Mouse (Mus musculus) MEL (cell line): Measurements from ENCODE around the gene Gm12248. TPM values are rescaled to one million over a fixed set of nuclear protein-coding genes. Genes with fewer than 3 reads are reported as not detected.
A peak's percentile ranks its signal among the peaks of the same experiment; 100 is the strongest.

Experiments used
- DNase-seq: peaks from one replicate; pipeline ENCODE4 v3.0.0; 2011; ENCODE audit warnings: low read depth, low spot score
- H3K27ac ChIP-seq: 2 replicates; pipeline ENCODE4 v1.5.1; 2012; ENCODE audit warnings: low read depth, mild to moderate bottlenecking, control low read depth, low read length, moderate library complexity; ENCODE audit not compliant: control insufficient read depth
- H3K27me3 ChIP-seq, 2 experiments: fragments of 150-350 bp in 1 of 2; sonication (generic) in 1 of 2; 2 replicates each; pipeline ENCODE4 v1.6.1; 2012; ENCODE audit warnings: low read length in 2 of 2, mild to moderate bottlenecking in 2 of 2, improper control_type of control experiment in 1 of 2, moderate library complexity in 1 of 2; ENCODE audit not compliant: insufficient read depth in 2 of 2, control insufficient read depth in 1 of 2
- H3K36me3 ChIP-seq, 2 experiments: 2 replicates each; pipeline ENCODE4 v1.6.1; 2012 to 2014; ENCODE audit warnings: low read length in 2 of 2, improper control_type of control experiment in 1 of 2, inconsistent platforms in 1 of 2, mild to moderate bottlenecking in 1 of 2; ENCODE audit not compliant: insufficient read depth in 2 of 2, control insufficient read depth in 1 of 2
- H3K4me1 ChIP-seq, 2 experiments: fragments of 150-350 bp in 1 of 2; sonication (generic) in 1 of 2; 2 replicates each; pipeline ENCODE4 v1.6.1; 2012; ENCODE audit warnings: low read length in 2 of 2, improper control_type of control experiment in 1 of 2, mild to moderate bottlenecking in 1 of 2; ENCODE audit not compliant: insufficient read depth in 2 of 2, control insufficient read depth in 1 of 2
- H3K4me3 ChIP-seq, 2 experiments: fragments of 150-350 bp in 1 of 2; sonication (generic) in 1 of 2; 2 replicates each; pipeline ENCODE4 v1.5.1; 2012; ENCODE audit warnings: low read depth in 2 of 2, low read length in 2 of 2, mild to moderate bottlenecking in 2 of 2, moderate library complexity in 2 of 2, control low read depth in 1 of 2, improper control_type of control experiment in 1 of 2; ENCODE audit not compliant: control insufficient read depth in 1 of 2, insufficient read depth in 1 of 2
- H3K79me2 ChIP-seq: 2 replicates; pipeline ENCODE4 v1.6.1; 2012; ENCODE audit warnings: mild to moderate bottlenecking, low read length, moderate library complexity; ENCODE audit not compliant: control insufficient read depth, poor library complexity, insufficient read depth
- H3K9ac ChIP-seq: 2 replicates; pipeline ENCODE4 v1.6.1; 2012; ENCODE audit warnings: low read depth, mild to moderate bottlenecking, control low read depth, low read length, moderate library complexity; ENCODE audit not compliant: control insufficient read depth, poor library complexity, severe bottlenecking
- H3K9me3 ChIP-seq: fragments of 150-350 bp; sonication (generic); replicated peaks from 2 replicates; pipeline ENCODE4 v1.6.1; 2012; ENCODE audit warnings: mild to moderate bottlenecking, low read length, improper control_type of control experiment, moderate library complexity; ENCODE audit not compliant: insufficient read depth
- BHLHE40 ChIP-seq: IDR thresholded peaks from 2 replicates; pipeline ENCODE4 v1.6.1; 2012; ENCODE audit warnings: low read depth, mild to moderate bottlenecking, inconsistent platforms, low read length, improper control_type of control experiment, borderline replicate concordance
- CHD1 ChIP-seq: IDR thresholded peaks from 2 replicates; pipeline ENCODE4 v1.6.1; 2012; ENCODE audit warnings: low read depth, mild to moderate bottlenecking, inconsistent platforms, low read length, improper control_type of control experiment
- CHD2 ChIP-seq: IDR thresholded peaks from 2 replicates; pipeline ENCODE4 v1.6.1; 2011; ENCODE audit warnings: low read length, improper control_type of control experiment
- CTCF ChIP-seq, 3 experiments: IDR thresholded peaks in 2 of 3; conservative IDR thresholded peaks in 1 of 3; 2 replicates each; pipeline ENCODE4 v1.5.1; 2011 to 2012; ENCODE audit warnings: low read length in 3 of 3, low read depth in 2 of 3, mild to moderate bottlenecking in 2 of 3, improper control_type of control experiment in 1 of 3, inconsistent platforms in 1 of 3, mixed read lengths in 1 of 3, moderate library complexity in 1 of 3; ENCODE audit not compliant: control insufficient read depth in 1 of 3, insufficient read depth in 1 of 3, poor library complexity in 1 of 3, severe bottlenecking in 1 of 3
- E2F4 ChIP-seq: IDR thresholded peaks from 2 replicates; pipeline ENCODE4 v1.6.1; 2011; ENCODE audit warnings: low read depth, low read length, improper control_type of control experiment, borderline replicate concordance
- EP300 ChIP-seq, 2 experiments: IDR thresholded peaks; 2 replicates each; pipeline ENCODE4 v1.6.1; 2011; ENCODE audit warnings: improper control_type of control experiment in 2 of 2, low read length in 2 of 2, low read depth in 1 of 2, mild to moderate bottlenecking in 1 of 2
- ETS1 ChIP-seq: IDR thresholded peaks from 2 replicates; pipeline ENCODE4 v1.6.1; 2012; ENCODE audit warnings: low read depth, mild to moderate bottlenecking, inconsistent platforms, low read length, improper control_type of control experiment, moderate library complexity
- GABPA ChIP-seq: IDR thresholded peaks from 2 replicates; pipeline ENCODE4 v1.6.1; 2012; ENCODE audit warnings: low read depth, mild to moderate bottlenecking, inconsistent platforms, low read length, improper control_type of control experiment, moderate library complexity
- GATA1 ChIP-seq: IDR thresholded peaks from 2 replicates; pipeline ENCODE4 v1.6.1; 2011; ENCODE audit warnings: low read depth, low read length, improper control_type of control experiment
- HCFC1 ChIP-seq: IDR thresholded peaks from 2 replicates; pipeline ENCODE4 v1.6.1; 2012; ENCODE audit warnings: low read depth, mild to moderate bottlenecking, inconsistent platforms, low read length, improper control_type of control experiment, moderate library complexity
- JUND ChIP-seq: IDR thresholded peaks from 2 replicates; pipeline ENCODE4 v1.6.1; 2011; ENCODE audit warnings: low read depth, mild to moderate bottlenecking, improper control_type of control experiment, low read length
- KAT2A ChIP-seq: conservative IDR thresholded peaks from 2 replicates; pipeline ENCODE4 v1.6.1; 2012; ENCODE audit warnings: low read depth, low read length, improper control_type of control experiment, inconsistent platforms
- MAFK ChIP-seq: IDR thresholded peaks from 2 replicates; pipeline ENCODE4 v1.6.1; 2011; ENCODE audit warnings: low read depth, mild to moderate bottlenecking, low read length, improper control_type of control experiment, borderline replicate concordance
- MAX ChIP-seq: IDR thresholded peaks from 2 replicates; pipeline ENCODE4 v1.6.1; 2011; ENCODE audit warnings: low read length, improper control_type of control experiment
- MAZ ChIP-seq: IDR thresholded peaks from 2 replicates; pipeline ENCODE4 v1.6.1; 2012; ENCODE audit warnings: low read depth, mild to moderate bottlenecking, inconsistent platforms, low read length, improper control_type of control experiment
- MEF2A ChIP-seq: IDR thresholded peaks from 2 replicates; pipeline ENCODE4 v1.6.1; 2014; ENCODE audit warnings: low read depth, mild to moderate bottlenecking, inconsistent platforms, low read length, improper control_type of control experiment; ENCODE audit not compliant: poor library complexity, insufficient replicate concordance, severe bottlenecking; ENCODE audit errors: extremely low read depth
- MXI1 ChIP-seq: IDR thresholded peaks from 2 replicates; pipeline ENCODE4 v1.6.1; 2011; ENCODE audit warnings: mild to moderate bottlenecking, low read depth, low read length, improper control_type of control experiment
- MYB ChIP-seq: IDR thresholded peaks from 2 replicates; pipeline ENCODE4 v1.6.1; 2011; ENCODE audit warnings: mild to moderate bottlenecking, low read depth, low read length, improper control_type of control experiment
- MYC ChIP-seq: IDR thresholded peaks from 2 replicates; pipeline ENCODE4 v1.6.1; 2011; ENCODE audit warnings: low read depth, mild to moderate bottlenecking, low read length, improper control_type of control experiment, moderate library complexity
- NELFE ChIP-seq: IDR thresholded peaks from 2 replicates; pipeline ENCODE4 v1.6.1; 2011; ENCODE audit warnings: low read depth, low read length, improper control_type of control experiment
- NRF1 ChIP-seq: IDR thresholded peaks from 2 replicates; pipeline ENCODE4 v1.6.1; 2014; ENCODE audit warnings: low read depth, mild to moderate bottlenecking, inconsistent platforms, low read length, improper control_type of control experiment, moderate library complexity; ENCODE audit not compliant: poor library complexity, insufficient read depth, severe bottlenecking
- POLR2A ChIP-seq, 2 experiments: IDR thresholded peaks; 2 replicates each; pipeline ENCODE4 v1.6.1; 2011 to 2012; ENCODE audit warnings: low read length in 2 of 2, mild to moderate bottlenecking in 2 of 2, control low read depth in 1 of 2, improper control_type of control experiment in 1 of 2, low read depth in 1 of 2, moderate library complexity in 1 of 2; ENCODE audit not compliant: control insufficient read depth in 1 of 2, insufficient read depth in 1 of 2, poor library complexity in 1 of 2
- POLR2AphosphoS2 ChIP-seq: IDR thresholded peaks from 2 replicates; pipeline ENCODE4 v1.6.1; 2011; ENCODE audit warnings: low read length, improper control_type of control experiment
- POLR2AphosphoS5 ChIP-seq: IDR thresholded peaks from 2 replicates; pipeline ENCODE4 v1.6.1; 2012; ENCODE audit warnings: low read depth, borderline replicate concordance, mild to moderate bottlenecking, inconsistent platforms, low read length, moderate library complexity, mixed read lengths
- RAD21 ChIP-seq: IDR thresholded peaks from 2 replicates; pipeline ENCODE4 v1.6.1; 2011; ENCODE audit warnings: mild to moderate bottlenecking, low read depth, low read length, improper control_type of control experiment
- RCOR1 ChIP-seq: IDR thresholded peaks from 2 replicates; pipeline ENCODE4 v1.6.1; 2012; ENCODE audit warnings: low read depth, mild to moderate bottlenecking, inconsistent platforms, low read length, improper control_type of control experiment
- SIN3A ChIP-seq: IDR thresholded peaks from 2 replicates; pipeline ENCODE4 v1.6.1; 2012; ENCODE audit warnings: low read length, improper control_type of control experiment, inconsistent platforms
- SMC3 ChIP-seq: IDR thresholded peaks from 2 replicates; pipeline ENCODE4 v1.6.1; 2011; ENCODE audit warnings: low read depth, low read length, improper control_type of control experiment
- TAL1 ChIP-seq: IDR thresholded peaks from 2 replicates; pipeline ENCODE4 v1.6.1; 2012; ENCODE audit warnings: mild to moderate bottlenecking, inconsistent platforms, low read length, moderate library complexity, mixed read lengths
- TBP ChIP-seq: IDR thresholded peaks from 2 replicates; pipeline ENCODE4 v1.8.0; 2011; ENCODE audit warnings: low read depth, low read length, improper control_type of control experiment
- TCF12 ChIP-seq: IDR thresholded peaks from 2 replicates; pipeline ENCODE4 v1.6.1; 2014; ENCODE audit warnings: low read depth, mild to moderate bottlenecking, inconsistent platforms, low read length, improper control_type of control experiment, moderate library complexity
- UBTF ChIP-seq: IDR thresholded peaks from 2 replicates; pipeline ENCODE4 v1.6.1; 2012; ENCODE audit warnings: low read depth, mild to moderate bottlenecking, inconsistent platforms, low read length, improper control_type of control experiment, moderate library complexity, borderline replicate concordance; ENCODE audit not compliant: insufficient read depth
- USF1 ChIP-seq: IDR thresholded peaks from 2 replicates; pipeline ENCODE4 v1.6.1; 2014; ENCODE audit warnings: low read depth, mild to moderate bottlenecking, inconsistent platforms, low read length, improper control_type of control experiment, moderate library complexity
- USF2 ChIP-seq, 2 experiments: IDR thresholded peaks; 2 replicates each; pipeline ENCODE4 v1.6.1; 2011 to 2012; ENCODE audit warnings: improper control_type of control experiment in 2 of 2, low read length in 2 of 2, borderline replicate concordance in 1 of 2, inconsistent platforms in 1 of 2, low read depth in 1 of 2, mild to moderate bottlenecking in 1 of 2; ENCODE audit not compliant: insufficient read depth in 1 of 2
- ZC3H11A ChIP-seq: IDR thresholded peaks from 2 replicates; pipeline ENCODE4 v1.6.1; 2012; ENCODE audit warnings: low read depth, mild to moderate bottlenecking, inconsistent platforms, low read length, improper control_type of control experiment
- ZKSCAN1 ChIP-seq: IDR thresholded peaks from 2 replicates; pipeline ENCODE4 v1.6.1; 2012; ENCODE audit warnings: low read depth, mild to moderate bottlenecking, inconsistent platforms, low read length, improper control_type of control experiment, moderate library complexity
- ZMIZ1 ChIP-seq: IDR thresholded peaks from 2 replicates; pipeline ENCODE4 v1.6.1; 2012; ENCODE audit warnings: low read depth, mild to moderate bottlenecking, inconsistent platforms, low read length, improper control_type of control experiment, moderate library complexity
- ZNF384 ChIP-seq: IDR thresholded peaks from 2 replicates; pipeline ENCODE4 v1.6.1; 2012; ENCODE audit warnings: low read depth, mild to moderate bottlenecking, inconsistent platforms, low read length, improper control_type of control experiment
- polyA plus RNA-seq, 2 experiments: library from polyadenylated mRNA; stranded (reverse) in 1 of 2; unstranded in 1 of 2; fragments of >175 nt in 1 of 2; fragments of >200 nt in 1 of 2; gene quantifications; 2 replicates each; pipeline versions ENCODE4 v1.2.1 to v1.2.4; 2012; ENCODE audit warnings: low replicate concordance in 2 of 2, low read depth in 1 of 2; ENCODE audit not compliant: insufficient read length in 2 of 2, insufficient read depth in 1 of 2, missing spikeins in 1 of 2
- total RNA-seq: library from RNA; depleted of rRNA; stranded (reverse); fragments of 300-350 nt; gene quantifications from 2 replicates; pipeline ENCODE4 v1.2.3, GENCODE M21; 2012

Gm12248 gene
- total and polyA plus RNA-seq, 3 experiments = 0.12 to 0.65 TPM; not detected in 1

DNA sequence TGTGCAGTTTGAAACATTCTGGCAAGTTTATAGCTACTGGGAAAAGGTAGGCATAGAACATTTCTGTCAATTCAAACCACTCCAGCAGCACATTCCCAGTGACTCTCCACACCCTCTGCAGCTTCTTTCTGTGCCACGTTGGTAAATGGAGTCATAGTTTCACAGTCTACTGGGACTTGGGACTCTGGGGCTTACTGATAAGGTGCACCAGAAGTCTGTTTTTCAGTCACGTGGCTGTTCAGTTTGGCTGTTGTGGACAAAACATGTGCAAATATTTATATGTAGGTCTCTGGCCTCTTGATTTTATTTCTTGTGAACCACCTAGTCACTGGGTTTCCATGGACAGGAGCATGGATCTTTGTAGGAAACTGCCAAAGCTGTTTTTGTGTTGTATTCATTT lies 34.6 kb upstream of the Gm12248 start:
- Histone ChIP-seq H3K4me3 (no peak overlapping the region), H3K9ac (no peak overlapping the region), H3K4me1 (peaks cover 3 to 5% of the 10 kb centered on the region in 2 experiments; a peak in 3 of 4 replicates), H3K79me2 (no peaks in the 10 kb centered on the region), H3K9me3 (no peaks in the 10 kb centered on the region), H3K27ac (peak overlapping the region; percentile 32), H3K36me3 (peaks cover 9 to 29% of the 10 kb centered on the region in 2 experiments), H3K27me3 (no peaks in the 10 kb centered on the region)
- peak; percentile 72 for DNase-seq
- no peak for TF ChIP-seq POLR2AphosphoS5
- peak; percentile 86 for TF ChIP-seq BHLHE40
- TF ChIP-seq ZMIZ1 = no peak
- peak; percentile 72 for TF ChIP-seq ETS1
- TF ChIP-seq TCF12 = peak; percentile 80
- no peak for TF ChIP-seq KAT2A
- no peak for TF ChIP-seq SMC3
- TF ChIP-seq UBTF = no peak
- 0 out of 2 replicates have a peak, but pooled peaks have one; percentile 17 for TF ChIP-seq HCFC1
- TF ChIP-seq TAL1 = peak; percentile 69
- TF ChIP-seq ZC3H11A = no peak
- no peak for TF ChIP-seq NELFE
- TF ChIP-seq CHD2 = no peak
- no peak for TF ChIP-seq ZKSCAN1
- TF ChIP-seq TBP = no peak
- no peak for TF ChIP-seq RCOR1
- TF ChIP-seq CHD1 = no peak
- TF ChIP-seq USF1 = peak; percentile 95
- TF ChIP-seq SIN3A = peak; percentile 93
- TF ChIP-seq EP300 (IDR thresholded peaks at IDR 0.05; ENCODE audit: low read depth in 1 of 2, low read length in 2 of 2) = peak; percentile 65 to 77
- no peak for TF ChIP-seq POLR2A (IDR thresholded peaks at IDR 0.05; ENCODE audit: control insufficient read depth in 1 of 2, insufficient read depth in 1 of 2, low read depth in 1 of 2, low read length in 2 of 2, poor library complexity in 1 of 2)
- TF ChIP-seq JUND = no peak
- TF ChIP-seq RAD21 = no peak
- peak; percentile 53; the same call in 1 of the 2 replicates for TF ChIP-seq MYB
- peak; percentile 97 for TF ChIP-seq MXI1
- no peak for TF ChIP-seq MAZ
- TF ChIP-seq GATA1 = peak; percentile 76
- TF ChIP-seq GABPA = no peak
- no peak for TF ChIP-seq ZNF384
- peak; percentile 83; the same call in 1 of the 2 replicates for TF ChIP-seq MYC
- peak; percentile 8; the same call in 1 of the 2 replicates for TF ChIP-seq NRF1
- TF ChIP-seq USF2 (IDR thresholded peaks at IDR 0.05; ENCODE audit: borderline replicate concordance in 1 of 2, insufficient read depth in 1 of 2, low read depth in 1 of 2, low read length in 2 of 2) = peak in 1 of 2 experiments; percentile 77; a peak in 1 of 4 replicates
- peak; percentile 97 for TF ChIP-seq MAX
- TF ChIP-seq MAFK = no peak
- TF ChIP-seq POLR2AphosphoS2 = no peak
- no peak for TF ChIP-seq MEF2A
- TF ChIP-seq CTCF (IDR thresholded peaks at IDR 0.05 in 2 of 3, conservative IDR thresholded peaks at IDR 0.05 in 1 of 3; ENCODE audit: control insufficient read depth in 1 of 3, insufficient read depth in 1 of 3, low read depth in 2 of 3, low read length in 3 of 3, poor library complexity in 1 of 3, severe bottlenecking in 1 of 3) = no peak
- TF ChIP-seq E2F4 = no peak
